Mouse (Mus musculus): ENCODE data around the gene Cald1. TPM values are rescaled to one million over a fixed set of nuclear protein-coding genes. Genes with fewer than 3 reads are reported as not detected.

Gene Cald1
- polyA plus RNA-seq, 1 experiment from 2014 or later = 239 TPM

DNA sequence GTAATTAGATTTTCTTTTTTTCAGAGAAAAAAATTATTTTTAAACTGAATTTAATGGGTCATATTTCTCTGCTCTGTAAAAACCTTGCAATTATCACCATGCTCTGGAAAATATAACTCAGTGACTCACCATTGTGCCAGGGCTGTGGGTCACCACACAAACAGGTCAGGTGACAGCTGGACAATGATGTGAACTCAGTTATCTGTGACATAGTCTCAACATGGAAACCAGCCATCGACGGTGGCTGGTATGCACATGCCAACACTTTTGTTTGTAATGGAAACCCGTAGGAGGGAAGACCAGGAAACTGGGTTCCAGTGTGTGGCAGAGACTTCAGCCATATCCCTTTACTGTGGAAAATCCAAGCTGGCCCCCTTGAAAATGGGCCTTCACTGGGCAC, 35.5 kb downstream of the Cald1 start:
- H3K4me2 ChIP-seq (replicated peaks; ENCODE audit: low read depth) = no peak overlapping the region
- ATAC-seq = no peak
- no peak overlapping the region for H3K9ac ChIP-seq (ENCODE audit: low read depth, low read length)
- no peak overlapping the region for H3K27ac ChIP-seq (ENCODE audit: low read depth, low read length)
- no peaks in the 10 kb centered on the region for H3K36me3 ChIP-seq (ENCODE audit: control insufficient read depth, insufficient read depth)
- H3K4me1 ChIP-seq (replicated peaks; ENCODE audit: control insufficient read depth, insufficient read depth, low read length) = no peaks in the 10 kb centered on the region
- no peaks in the 10 kb centered on the region; the same call in 1 of the 2 replicates for H3K27me3 ChIP-seq (replicated peaks; ENCODE audit: control insufficient read depth, insufficient read depth, low read length)
- TF ChIP-seq CTCF (IDR thresholded peaks at IDR 0.05; ENCODE audit: low read depth) = no peak
- no peak overlapping the region for H3K4me3 ChIP-seq (ENCODE audit: low read depth, low read length)
- H3K9me3 ChIP-seq (ENCODE audit: control insufficient read depth) = no peaks in the 10 kb centered on the region
- WGBS = 74% methylated on average over 3 of the region's 3 CpGs

DNA sequence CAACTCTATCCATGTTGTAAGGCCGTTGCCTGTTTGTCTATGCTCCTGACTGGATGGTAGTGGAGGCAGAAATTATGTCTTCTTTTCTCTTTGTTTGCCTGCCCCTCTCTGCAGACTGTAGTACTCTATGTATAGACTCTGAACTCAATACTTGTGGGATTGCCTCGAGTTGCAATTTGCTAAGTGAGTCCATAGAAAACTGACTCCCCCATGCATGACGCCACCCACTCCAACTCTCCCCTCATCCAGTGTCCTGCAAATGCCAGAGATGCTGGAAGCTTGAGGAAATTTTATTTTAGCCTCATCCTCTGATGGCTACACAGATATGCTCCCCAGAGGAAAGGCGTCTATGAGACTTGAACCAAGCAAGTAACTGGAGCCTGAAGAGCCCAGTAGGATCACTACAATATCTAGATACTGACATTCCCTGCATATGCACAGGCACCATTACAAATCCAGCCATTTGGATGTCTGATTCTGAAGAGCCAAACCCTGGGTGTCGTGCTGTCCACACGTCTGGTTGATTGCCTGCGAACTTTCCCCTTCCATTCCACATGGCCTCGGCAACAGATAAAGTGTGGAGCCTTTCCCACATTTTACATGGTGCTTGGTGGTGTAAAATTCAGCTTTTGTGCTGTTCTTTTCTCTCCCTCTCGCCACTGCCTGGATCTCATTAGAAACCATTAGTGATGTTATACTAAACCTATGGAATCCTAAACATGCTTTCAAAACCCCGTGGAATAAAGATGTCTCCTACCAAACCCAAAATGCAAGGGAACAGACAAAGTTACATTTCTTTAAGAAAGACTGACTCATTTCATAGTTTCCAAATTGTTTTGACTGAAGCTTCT, 39.5 kb downstream of the Cald1 start:
- TF ChIP-seq CTCF (IDR thresholded peaks at IDR 0.05; ENCODE audit: low read depth) = no peak
- H3K4me1 ChIP-seq (replicated peaks; ENCODE audit: control insufficient read depth, insufficient read depth, low read length) = no peaks in the 10 kb centered on the region; the same call in 1 of the 2 replicates
- no peaks in the 10 kb centered on the region for H3K36me3 ChIP-seq (ENCODE audit: control insufficient read depth, insufficient read depth)
- no peak overlapping the region for H3K4me2 ChIP-seq (replicated peaks; ENCODE audit: low read depth)
- no peaks in the 10 kb centered on the region; the same call in 1 of the 2 replicates for H3K27me3 ChIP-seq (replicated peaks; ENCODE audit: control insufficient read depth, insufficient read depth, low read length)
- ATAC-seq = no peak
- no peak overlapping the region for H3K4me3 ChIP-seq (ENCODE audit: low read depth, low read length)
- H3K9ac ChIP-seq (ENCODE audit: low read depth, low read length) = no peak overlapping the region
- no peaks in the 10 kb centered on the region for H3K9me3 ChIP-seq (ENCODE audit: control insufficient read depth)
- H3K27ac ChIP-seq (ENCODE audit: low read depth, low read length) = no peak overlapping the region
- 60% methylated on average over 10 of the region's 10 CpGs for WGBS

DNA sequence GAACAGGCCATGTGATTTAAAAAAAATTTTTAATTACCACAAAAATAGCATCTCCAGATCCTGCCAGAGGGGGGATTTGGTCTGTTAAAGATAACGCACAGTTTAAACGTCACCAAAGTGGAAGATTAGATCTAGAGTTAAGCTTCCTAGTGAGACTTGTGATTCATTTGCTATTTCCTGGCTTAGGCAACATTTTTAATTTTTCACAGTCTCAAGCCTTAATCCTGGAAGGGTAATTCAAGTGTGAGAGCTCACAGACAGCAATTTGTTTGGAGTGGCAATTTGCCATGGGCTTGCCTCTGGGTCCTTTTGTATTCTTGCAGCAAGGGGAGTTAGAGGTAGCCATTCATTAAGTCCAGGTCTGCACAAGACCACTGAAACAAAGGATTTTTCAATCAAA, 40.4 kb downstream of the Cald1 start:
- no peak overlapping the region for H3K9ac ChIP-seq (ENCODE audit: low read depth, low read length)
- TF ChIP-seq CTCF (IDR thresholded peaks at IDR 0.05; ENCODE audit: low read depth) = no peak
- 45% methylated on average over 2 of the region's 2 CpGs for WGBS
- H3K27ac ChIP-seq (ENCODE audit: low read depth, low read length) = no peak overlapping the region
- no peaks in the 10 kb centered on the region; the same call in 1 of the 2 replicates for H3K4me1 ChIP-seq (replicated peaks; ENCODE audit: control insufficient read depth, insufficient read depth, low read length)
- H3K4me2 ChIP-seq (replicated peaks; ENCODE audit: low read depth) = no peak overlapping the region
- H3K9me3 ChIP-seq (ENCODE audit: control insufficient read depth) = no peaks in the 10 kb centered on the region
- ATAC-seq = no peak
- no peak overlapping the region for H3K4me3 ChIP-seq (ENCODE audit: low read depth, low read length)
- H3K36me3 ChIP-seq (ENCODE audit: control insufficient read depth, insufficient read depth) = no peaks in the 10 kb centered on the region
- H3K27me3 ChIP-seq (replicated peaks; ENCODE audit: control insufficient read depth, insufficient read depth, low read length) = no peaks in the 10 kb centered on the region; the same call in 1 of the 2 replicates

DNA sequence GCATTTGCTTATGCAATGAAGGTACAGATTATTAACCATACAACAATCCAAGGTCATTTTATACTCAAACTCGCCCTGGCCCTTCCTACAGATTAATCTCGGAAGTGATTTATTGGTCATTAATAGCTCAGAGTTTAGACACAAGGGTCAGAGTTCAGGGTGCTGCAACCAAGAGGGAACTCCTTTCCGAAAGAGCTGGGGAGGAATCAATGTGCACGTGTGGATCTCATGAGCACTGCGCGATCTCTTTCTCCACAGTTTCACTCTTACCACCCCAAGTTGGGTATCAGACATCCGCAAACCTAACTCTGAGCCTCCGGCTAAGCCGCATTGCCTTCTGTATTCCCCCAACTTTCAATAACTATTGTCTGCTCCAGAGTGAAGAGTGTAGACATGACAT, 41.9 kb downstream of the Cald1 start:
- no peak overlapping the region for H3K4me3 ChIP-seq (ENCODE audit: low read depth, low read length)
- no peak overlapping the region for H3K4me2 ChIP-seq (replicated peaks; ENCODE audit: low read depth)
- no peak overlapping the region for H3K9ac ChIP-seq (ENCODE audit: low read depth, low read length)
- TF ChIP-seq CTCF (IDR thresholded peaks at IDR 0.05; ENCODE audit: low read depth) = no peak
- H3K27ac ChIP-seq (ENCODE audit: low read depth, low read length) = no peak overlapping the region
- H3K27me3 ChIP-seq (replicated peaks; ENCODE audit: control insufficient read depth, insufficient read depth, low read length) = no peaks in the 10 kb centered on the region; the same call in 1 of the 2 replicates
- 41% methylated on average over 9 of the region's 9 CpGs for WGBS
- no peaks in the 10 kb centered on the region; the same call in 1 of the 2 replicates for H3K4me1 ChIP-seq (replicated peaks; ENCODE audit: control insufficient read depth, insufficient read depth, low read length)
- no peaks in the 10 kb centered on the region for H3K9me3 ChIP-seq (ENCODE audit: control insufficient read depth)
- no peaks in the 10 kb centered on the region for H3K36me3 ChIP-seq (ENCODE audit: control insufficient read depth, insufficient read depth)
- ATAC-seq = peak; percentile 73

DNA sequence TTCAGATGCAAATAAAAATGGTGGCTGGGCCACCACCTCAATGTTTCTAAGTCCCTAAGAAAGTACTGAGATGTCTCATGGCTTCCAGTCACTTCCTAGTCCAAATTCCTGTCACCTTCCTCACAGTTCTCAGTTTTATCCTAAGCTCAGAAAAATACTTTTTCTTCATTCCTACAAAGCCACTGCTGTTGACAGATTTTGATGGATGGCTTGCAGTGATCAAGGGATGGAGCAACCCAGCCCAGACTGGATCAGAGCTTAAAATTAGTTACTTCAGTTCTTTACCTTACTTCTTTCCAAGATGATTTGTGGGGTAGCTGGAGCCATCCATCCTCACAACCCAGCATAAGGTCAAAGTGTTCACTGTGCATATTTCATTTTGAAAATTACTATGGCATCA, 42.8 kb downstream of the Cald1 start:
- no peak overlapping the region for H3K9ac ChIP-seq (ENCODE audit: low read depth, low read length)
- H3K9me3 ChIP-seq (ENCODE audit: control insufficient read depth) = no peaks in the 10 kb centered on the region
- no peaks in the 10 kb centered on the region; the same call in 1 of the 2 replicates for H3K4me1 ChIP-seq (replicated peaks; ENCODE audit: control insufficient read depth, insufficient read depth, low read length)
- TF ChIP-seq CTCF (IDR thresholded peaks at IDR 0.05; ENCODE audit: low read depth) = no peak
- ATAC-seq = no peak
- H3K4me2 ChIP-seq (replicated peaks; ENCODE audit: low read depth) = no peak overlapping the region
- no peaks in the 10 kb centered on the region; the same call in 1 of the 2 replicates for H3K27me3 ChIP-seq (replicated peaks; ENCODE audit: control insufficient read depth, insufficient read depth, low read length)
- H3K4me3 ChIP-seq (ENCODE audit: low read depth, low read length) = no peak overlapping the region
- no peak overlapping the region for H3K27ac ChIP-seq (ENCODE audit: low read depth, low read length)
- H3K36me3 ChIP-seq (ENCODE audit: control insufficient read depth, insufficient read depth) = no peaks in the 10 kb centered on the region

DNA sequence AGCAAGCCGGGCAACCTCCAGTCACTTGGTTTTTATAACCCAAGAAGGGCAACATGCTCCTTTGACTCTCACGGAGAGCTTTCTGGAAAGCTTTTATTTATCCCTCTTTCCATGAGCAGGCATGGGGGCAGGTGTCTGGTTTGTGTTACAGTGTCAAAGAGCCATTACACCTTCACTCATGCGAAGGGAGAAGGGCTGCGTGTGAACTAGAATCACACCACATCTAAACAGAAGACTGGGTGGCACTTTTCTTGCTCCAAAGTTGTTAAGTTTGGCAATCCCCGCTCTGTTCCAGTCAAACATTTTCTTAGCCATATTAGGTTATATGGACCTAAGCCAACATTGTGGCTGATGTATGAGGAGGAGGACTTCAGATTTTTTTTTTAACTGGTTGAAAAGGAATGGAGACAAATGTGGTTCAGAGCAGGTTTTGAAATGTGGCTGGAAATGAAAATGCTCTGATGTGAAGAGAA, 43.8 kb downstream of the Cald1 start:
- WGBS = 58% methylated on average over 5 of the region's 5 CpGs
- Histone ChIP-seq H3K36me3 (ENCODE audit: control insufficient read depth, insufficient read depth) (no peaks in the 10 kb centered on the region), H3K4me3 (ENCODE audit: low read depth, low read length) (no peak overlapping the region), H3K4me1 (replicated peaks; ENCODE audit: control insufficient read depth, insufficient read depth, low read length) (no peaks in the 10 kb centered on the region; the same call in 1 of the 2 replicates), H3K27me3 (replicated peaks; ENCODE audit: control insufficient read depth, insufficient read depth, low read length) (no peaks in the 10 kb centered on the region; the same call in 1 of the 2 replicates), H3K27ac (ENCODE audit: low read depth, low read length) (no peak overlapping the region), H3K4me2 (replicated peaks; ENCODE audit: low read depth) (no peak overlapping the region), H3K9ac (ENCODE audit: low read depth, low read length) (no peak overlapping the region), H3K9me3 (ENCODE audit: control insufficient read depth) (no peaks in the 10 kb centered on the region)
- TF ChIP-seq CTCF (IDR thresholded peaks at IDR 0.05; ENCODE audit: low read depth) = no peak
- no peak for ATAC-seq
